Mouse (Mus musculus): ENCODE measurements around the gene Gm9857. TPM values are rescaled to one million over a fixed set of nuclear protein-coding genes. Genes with fewer than 3 reads are reported as not detected.
A peak's percentile ranks its signal among the peaks of the same experiment; 100 is the strongest.

The Gm9857 gene
- polyA plus RNA-seq (2012; rRNA removed) = not detected in 2 replicates

DNA sequence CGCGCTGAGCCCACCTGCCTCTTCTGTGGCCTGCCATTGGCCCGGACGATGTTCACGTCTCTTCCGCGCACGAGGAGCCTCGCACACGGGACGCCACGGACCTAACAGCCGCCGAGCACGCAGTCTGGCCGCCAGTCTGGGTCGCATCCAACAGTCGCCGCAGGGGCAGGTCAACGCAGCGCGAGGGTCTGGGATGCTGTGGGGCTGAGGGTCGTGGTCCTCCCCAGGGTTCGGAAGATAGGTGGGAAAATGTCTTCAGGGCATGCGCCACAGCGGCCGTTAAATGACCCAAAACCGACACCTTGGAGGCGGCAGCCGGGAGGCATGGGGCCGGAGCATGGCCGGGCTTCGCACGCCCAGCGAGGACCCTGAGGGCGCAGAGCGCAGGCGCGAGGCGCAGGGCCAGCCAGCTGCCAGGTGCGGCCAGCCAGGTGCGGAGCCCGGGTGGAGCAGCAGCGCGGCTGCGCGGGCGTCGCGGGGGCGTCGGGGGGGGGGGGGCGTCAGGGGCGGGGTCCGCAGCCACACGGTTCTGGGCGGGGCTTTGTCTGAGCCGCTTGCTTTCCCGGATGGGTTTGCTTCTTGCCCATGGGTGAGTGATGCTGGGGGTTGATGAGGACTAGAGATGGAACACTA, at the start of gene Gm9857:
Gene Gm9857 (minus strand): TSS at position 445 of the 633 bp plus-strand sequence.
- DNase-seq = no peak
- Histone ChIP-seq H3K4me3 (replicated peaks; ENCODE audit: extremely low read depth, low read depth, low read length) (peak within 1 kb of the TSS; percentile 1), H3K4me1 (ENCODE audit: control insufficient read depth, insufficient read depth, low read length) (no peaks in the 10 kb centered on the region)
- WGBS = 41% methylated on average over 55 of the region's 59 CpGs
- TF ChIP-seq CTCF (IDR thresholded peaks at IDR 0.05; ENCODE audit: insufficient read depth, low read length) (no peak), POLR2A (IDR thresholded peaks at IDR 0.05; ENCODE audit: borderline replicate concordance, extremely low read depth, low read depth, low read length) (no peak)

DNA sequence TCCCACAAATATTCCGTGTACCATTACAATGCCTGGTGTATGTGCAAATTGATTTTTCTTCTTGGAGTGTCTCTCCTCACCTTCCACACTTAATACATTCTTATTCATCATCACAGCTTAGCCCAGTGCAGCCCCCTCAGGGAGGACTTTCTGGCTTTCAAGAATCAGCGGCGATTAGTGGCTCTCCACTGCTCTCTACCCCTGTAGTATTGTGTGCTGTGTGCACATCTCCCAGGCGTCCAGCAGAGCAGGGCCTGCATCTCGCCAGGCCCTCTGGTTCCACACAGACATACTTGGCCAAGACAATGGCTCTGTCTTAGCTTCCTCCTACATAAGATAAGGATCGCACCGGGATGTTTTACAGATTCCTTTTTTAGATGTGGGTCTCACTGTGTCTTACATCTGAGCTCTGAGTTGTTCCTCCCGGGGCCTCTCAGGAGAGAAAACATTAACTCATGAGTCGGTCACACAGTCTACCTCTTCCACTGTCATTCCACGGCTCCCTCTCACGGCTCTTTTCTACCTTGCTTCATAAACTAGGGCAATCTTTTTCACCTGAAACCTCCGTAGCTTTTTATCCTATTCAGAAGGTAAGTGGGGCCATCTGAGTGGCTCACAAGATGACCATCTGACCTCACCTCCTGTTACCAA, 46.9 kb upstream of the Gm9857 start:
- Histone ChIP-seq H3K4me3 (replicated peaks; ENCODE audit: extremely low read depth, low read depth, low read length) (no peak overlapping the region), H3K4me1 (ENCODE audit: control insufficient read depth, insufficient read depth, low read length) (no peaks in the 10 kb centered on the region; the same call in 1 of the 2 replicates)
- TF ChIP-seq POLR2A (IDR thresholded peaks at IDR 0.05; ENCODE audit: borderline replicate concordance, extremely low read depth, low read depth, low read length) (no peak), CTCF (IDR thresholded peaks at IDR 0.05; ENCODE audit: insufficient read depth, low read length) (no peak)
- no peak for DNase-seq
- 58% methylated on average over 12 of the region's 12 CpGs for WGBS

DNA sequence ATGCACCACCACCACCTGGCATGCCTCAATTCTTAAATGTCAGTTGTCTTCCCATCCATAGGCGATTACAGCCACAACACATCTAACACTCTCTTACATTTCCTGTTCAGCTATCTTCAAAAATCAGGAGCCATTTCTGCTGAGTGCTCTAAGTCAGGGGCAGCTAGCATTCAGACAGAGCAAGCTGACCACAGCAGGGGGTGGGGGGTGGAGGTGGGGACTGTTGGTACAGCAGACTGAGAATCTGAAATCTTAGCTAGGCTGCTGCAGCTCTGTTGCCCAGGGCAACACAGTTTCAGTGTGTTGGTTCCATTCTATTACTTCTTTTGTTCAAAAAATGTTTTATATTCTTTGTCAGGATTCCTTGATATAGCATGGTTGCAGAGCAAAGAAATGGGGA, 46.3 kb upstream of the Gm9857 start:
- no peak for TF ChIP-seq CTCF (IDR thresholded peaks at IDR 0.05; ENCODE audit: insufficient read depth, low read length)
- TF ChIP-seq POLR2A (IDR thresholded peaks at IDR 0.05; ENCODE audit: borderline replicate concordance, extremely low read depth, low read depth, low read length) = no peak

DNA sequence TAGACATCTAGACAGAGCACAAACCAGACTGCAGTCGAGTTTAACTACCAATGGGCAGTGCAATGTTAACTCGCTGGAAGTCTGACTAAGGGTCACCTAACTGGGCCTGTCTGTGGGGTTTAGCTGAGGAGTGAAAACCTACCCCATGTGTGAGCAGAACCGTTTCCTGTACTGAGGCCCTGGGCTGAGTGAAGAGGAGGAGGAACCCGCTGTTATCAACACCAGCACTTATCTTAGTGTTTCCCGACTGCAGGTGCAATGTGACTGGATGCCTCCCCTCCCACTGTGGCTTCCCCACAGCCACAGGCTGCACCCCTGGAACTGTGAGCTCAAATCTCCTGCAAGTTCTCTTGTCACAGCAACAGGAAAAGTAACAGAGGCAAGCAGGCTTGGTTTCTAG, 43.7 kb upstream of the Gm9857 start:
- WGBS = 54% methylated on average over 5 of the region's 5 CpGs

More for the DNA sequence above, 46.3 kb upstream of the Gm9857 start:
- DNase-seq = no peak
- WGBS = 83% methylated on average over 1 of the region's 1 CpGs
- Histone ChIP-seq H3K4me3 (replicated peaks; ENCODE audit: extremely low read depth, low read depth, low read length) (no peak overlapping the region), H3K4me1 (ENCODE audit: control insufficient read depth, insufficient read depth, low read length) (no peaks in the 10 kb centered on the region; the same call in 1 of the 2 replicates)

DNA sequence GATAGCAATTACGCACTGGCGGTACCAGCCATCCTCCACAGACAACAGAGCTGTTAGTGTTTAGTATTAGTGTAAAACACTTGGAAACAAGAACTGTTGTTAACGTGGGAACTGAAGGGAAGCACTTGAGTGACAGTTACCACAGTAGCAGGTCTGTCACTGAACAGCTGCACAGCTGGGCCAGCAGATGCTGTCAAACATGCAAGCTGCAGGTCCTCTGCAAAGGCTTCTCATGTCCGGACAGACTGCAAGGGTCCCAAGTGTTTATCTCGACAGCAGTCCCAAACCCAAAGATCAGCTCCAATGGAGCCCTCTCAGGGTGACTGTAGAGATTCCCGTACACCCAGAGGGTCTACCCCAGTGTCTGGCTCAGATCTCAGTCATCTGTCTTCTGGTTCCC, 41.7 kb upstream of the Gm9857 start:
- 80% methylated on average over 6 of the region's 6 CpGs for WGBS
- DNase-seq = no peak
- H3K4me3 ChIP-seq (replicated peaks; ENCODE audit: extremely low read depth, low read depth, low read length) = no peak overlapping the region
- no peaks in the 10 kb centered on the region; the same call in 1 of the 2 replicates for H3K4me1 ChIP-seq (ENCODE audit: control insufficient read depth, insufficient read depth, low read length)
- no peak for TF ChIP-seq CTCF (IDR thresholded peaks at IDR 0.05; ENCODE audit: insufficient read depth, low read length)
- TF ChIP-seq POLR2A (IDR thresholded peaks at IDR 0.05; ENCODE audit: borderline replicate concordance, extremely low read depth, low read depth, low read length) = no peak

More for the DNA sequence above, 43.7 kb upstream of the Gm9857 start:
- Histone ChIP-seq H3K4me3 (replicated peaks; ENCODE audit: extremely low read depth, low read depth, low read length) (no peak overlapping the region), H3K4me1 (ENCODE audit: control insufficient read depth, insufficient read depth, low read length) (no peaks in the 10 kb centered on the region; the same call in 1 of the 2 replicates)
- no peak for DNase-seq
- TF ChIP-seq CTCF (IDR thresholded peaks at IDR 0.05; ENCODE audit: insufficient read depth, low read length) = no peak
- no peak for TF ChIP-seq POLR2A (IDR thresholded peaks at IDR 0.05; ENCODE audit: borderline replicate concordance, extremely low read depth, low read depth, low read length)

DNA sequence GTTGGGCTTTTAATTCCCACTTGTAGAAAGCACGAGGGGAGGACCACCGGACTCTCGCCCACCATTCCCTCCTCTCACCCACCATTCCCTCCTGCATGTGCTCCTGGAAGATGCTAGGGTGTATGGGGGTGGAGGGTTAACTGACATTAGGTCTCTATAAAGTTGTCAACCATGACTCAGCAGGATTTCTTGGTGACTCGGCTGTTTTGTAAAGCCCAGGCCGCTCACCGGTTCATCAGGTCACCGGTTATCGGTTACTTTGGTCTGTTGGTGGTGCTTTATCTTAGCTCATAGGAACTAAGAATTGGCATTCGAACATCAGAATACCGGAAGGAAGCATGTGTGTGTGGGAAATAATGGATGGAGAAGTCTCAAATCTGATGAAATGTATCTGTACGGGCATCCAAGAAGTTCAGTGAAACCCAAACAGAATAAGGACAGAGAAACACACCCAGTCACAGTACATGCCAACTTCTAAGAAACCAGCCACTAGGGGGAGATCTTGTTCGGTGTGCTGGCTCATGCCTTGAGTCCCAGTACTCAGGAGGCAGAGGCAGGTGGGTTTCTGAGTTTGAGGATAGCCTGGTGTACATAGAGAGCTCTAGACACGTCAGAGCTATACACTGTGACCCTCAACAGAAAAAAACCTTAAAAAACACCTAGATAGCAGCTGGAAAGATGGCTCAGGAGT, 37.2 kb upstream of the Gm9857 start:
- DNase-seq = no peak
- Histone ChIP-seq H3K4me3 (replicated peaks; ENCODE audit: extremely low read depth, low read depth, low read length) (no peak overlapping the region), H3K4me1 (ENCODE audit: control insufficient read depth, insufficient read depth, low read length) (no peaks in the 10 kb centered on the region)
- WGBS = 91% methylated on average over 13 of the region's 13 CpGs
- TF ChIP-seq CTCF (IDR thresholded peaks at IDR 0.05; ENCODE audit: insufficient read depth, low read length) = peak; percentile 57
- no peak for TF ChIP-seq POLR2A (IDR thresholded peaks at IDR 0.05; ENCODE audit: borderline replicate concordance, extremely low read depth, low read depth, low read length)

DNA sequence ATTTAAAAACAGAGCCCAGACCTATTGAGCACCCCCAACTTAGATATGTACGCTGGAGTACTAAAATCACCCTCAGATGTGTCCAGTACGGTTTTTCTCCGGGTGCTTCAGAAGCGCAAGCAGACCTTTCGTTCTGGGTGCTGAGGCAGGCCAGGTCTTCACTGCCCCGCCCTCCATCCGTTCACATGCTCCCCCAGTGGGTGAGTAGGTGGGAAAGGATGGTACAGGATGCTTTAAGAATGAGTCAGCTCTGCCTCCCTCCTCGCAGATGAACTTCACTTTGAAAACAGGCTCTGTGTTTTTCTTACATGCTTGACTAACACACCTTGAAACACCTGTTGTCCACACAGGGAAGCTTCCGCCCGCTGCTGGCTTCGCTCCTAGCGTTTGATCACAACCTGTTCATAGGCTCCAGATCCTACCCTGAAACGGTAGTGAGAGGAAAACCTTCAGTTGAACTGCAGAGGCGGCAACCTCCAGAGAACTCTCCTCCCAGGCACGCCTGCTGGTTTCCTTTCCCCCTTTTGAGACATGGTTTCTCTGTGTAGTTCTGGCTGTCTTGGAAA, 34.8 kb upstream of the Gm9857 start:
- WGBS = 82% methylated on average over 15 of the region's 15 CpGs
- no peak overlapping the region for H3K4me3 ChIP-seq (replicated peaks; ENCODE audit: extremely low read depth, low read depth, low read length)
- H3K4me1 ChIP-seq (ENCODE audit: control insufficient read depth, insufficient read depth, low read length) = no peaks in the 10 kb centered on the region
- no peak for TF ChIP-seq CTCF (IDR thresholded peaks at IDR 0.05; ENCODE audit: insufficient read depth, low read length)
- TF ChIP-seq POLR2A (IDR thresholded peaks at IDR 0.05; ENCODE audit: borderline replicate concordance, extremely low read depth, low read depth, low read length) = no peak
- DNase-seq = no peak

DNA sequence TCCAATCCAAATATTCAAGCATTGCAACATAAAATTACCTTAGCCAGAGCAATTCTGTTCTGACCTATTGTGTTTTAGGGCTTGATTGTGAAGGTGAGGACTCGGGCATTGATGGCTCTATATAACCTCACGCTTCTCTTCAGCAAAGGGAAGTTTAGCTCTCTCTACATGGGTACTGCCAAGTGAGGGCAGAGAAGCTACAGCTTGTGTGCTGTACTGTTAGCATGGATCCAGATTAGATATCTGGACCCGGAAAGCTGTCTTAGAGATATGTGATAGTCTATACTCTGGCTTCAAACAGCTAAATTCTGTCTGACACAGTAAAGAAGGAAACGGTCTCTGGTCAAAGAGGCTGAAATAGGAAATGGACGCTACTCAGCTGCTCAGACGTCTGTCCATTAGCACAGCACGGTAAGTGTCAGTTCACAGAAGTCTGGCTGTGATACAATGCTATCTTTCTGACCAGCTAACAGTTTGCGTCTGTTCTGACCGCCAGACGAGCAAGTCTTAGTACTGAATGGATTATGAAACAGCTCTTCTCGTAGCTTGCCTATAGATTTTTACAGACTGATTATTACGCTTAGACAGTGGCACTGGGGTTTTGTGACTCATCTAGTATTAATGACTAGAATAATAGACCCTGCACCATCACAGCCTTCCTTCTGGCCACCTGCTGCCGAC, 33.9 kb upstream of the Gm9857 start:
- no peak overlapping the region for H3K4me3 ChIP-seq (replicated peaks; ENCODE audit: extremely low read depth, low read depth, low read length)
- 85% methylated on average over 13 of the region's 13 CpGs for WGBS
- no peak for TF ChIP-seq POLR2A (IDR thresholded peaks at IDR 0.05; ENCODE audit: borderline replicate concordance, extremely low read depth, low read depth, low read length)
- no peak for TF ChIP-seq CTCF (IDR thresholded peaks at IDR 0.05; ENCODE audit: insufficient read depth, low read length)
- DNase-seq = no peak
- no peaks in the 10 kb centered on the region for H3K4me1 ChIP-seq (ENCODE audit: control insufficient read depth, insufficient read depth, low read length)

DNA sequence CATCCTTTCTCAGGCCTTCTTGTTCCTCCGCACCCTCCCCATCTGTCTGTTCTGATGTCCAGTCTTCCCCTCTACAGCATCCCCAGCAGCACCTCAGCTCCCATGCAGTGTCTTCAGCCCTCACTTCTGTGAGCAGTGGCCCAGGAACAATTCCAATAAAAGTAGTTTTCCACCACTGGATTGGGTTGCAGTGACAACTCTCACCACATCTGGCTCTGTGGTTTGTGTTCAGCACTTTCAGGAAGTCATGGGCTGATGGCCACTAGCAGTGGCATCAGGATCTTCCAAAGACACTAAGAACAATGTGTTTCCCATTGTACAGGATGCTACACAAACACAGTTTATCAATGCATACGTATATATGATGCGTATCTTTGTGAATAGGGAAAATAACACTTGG, 25.8 kb upstream of the Gm9857 start:
- no peak for DNase-seq
- no peak for TF ChIP-seq CTCF (IDR thresholded peaks at IDR 0.05; ENCODE audit: insufficient read depth, low read length)
- no peak for TF ChIP-seq POLR2A (IDR thresholded peaks at IDR 0.05; ENCODE audit: borderline replicate concordance, extremely low read depth, low read depth, low read length)
- Histone ChIP-seq H3K4me1 (ENCODE audit: control insufficient read depth, insufficient read depth, low read length) (no peaks in the 10 kb centered on the region), H3K4me3 (replicated peaks; ENCODE audit: extremely low read depth, low read depth, low read length) (no peak overlapping the region)
- 81% methylated on average over 3 of the region's 3 CpGs for WGBS
